Mouse (Mus musculus): ENCODE results near the gene Alad.
"Not testable (repeated sequence)": the region's sequence is repeated elsewhere in the genome, so short reads cannot be mapped to it uniquely, and the experiment has no call there.

The Alad gene

DNA sequence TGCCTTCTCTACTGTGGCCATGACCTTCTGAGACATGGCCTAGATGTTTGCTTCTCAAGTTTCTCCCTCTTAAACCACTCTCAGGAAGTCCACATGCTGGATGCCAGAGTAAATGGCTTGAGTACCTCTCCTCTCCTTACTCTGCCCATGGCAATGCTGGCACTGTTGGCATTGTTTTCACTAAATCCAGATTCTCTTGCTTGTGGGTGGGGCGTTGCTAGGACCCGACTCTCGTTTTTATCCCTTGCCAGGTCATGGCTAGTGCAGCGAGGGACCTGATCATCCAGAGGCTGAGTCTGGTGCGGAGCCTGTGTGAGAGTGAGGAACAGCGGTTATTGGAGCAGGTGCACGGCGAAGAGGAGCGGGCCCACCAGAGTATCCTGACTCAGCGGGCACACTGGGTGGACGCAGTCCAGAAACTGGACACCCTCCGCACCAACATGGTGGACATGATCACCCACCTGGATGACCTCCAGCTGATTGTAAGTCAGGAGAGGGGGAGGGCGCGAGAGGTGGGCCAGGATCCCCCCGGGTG, 33.5 kb downstream of the Alad start:
- no peak for DNase-seq (ENCODE audit: low spot score in 2 of 2)

DNA sequence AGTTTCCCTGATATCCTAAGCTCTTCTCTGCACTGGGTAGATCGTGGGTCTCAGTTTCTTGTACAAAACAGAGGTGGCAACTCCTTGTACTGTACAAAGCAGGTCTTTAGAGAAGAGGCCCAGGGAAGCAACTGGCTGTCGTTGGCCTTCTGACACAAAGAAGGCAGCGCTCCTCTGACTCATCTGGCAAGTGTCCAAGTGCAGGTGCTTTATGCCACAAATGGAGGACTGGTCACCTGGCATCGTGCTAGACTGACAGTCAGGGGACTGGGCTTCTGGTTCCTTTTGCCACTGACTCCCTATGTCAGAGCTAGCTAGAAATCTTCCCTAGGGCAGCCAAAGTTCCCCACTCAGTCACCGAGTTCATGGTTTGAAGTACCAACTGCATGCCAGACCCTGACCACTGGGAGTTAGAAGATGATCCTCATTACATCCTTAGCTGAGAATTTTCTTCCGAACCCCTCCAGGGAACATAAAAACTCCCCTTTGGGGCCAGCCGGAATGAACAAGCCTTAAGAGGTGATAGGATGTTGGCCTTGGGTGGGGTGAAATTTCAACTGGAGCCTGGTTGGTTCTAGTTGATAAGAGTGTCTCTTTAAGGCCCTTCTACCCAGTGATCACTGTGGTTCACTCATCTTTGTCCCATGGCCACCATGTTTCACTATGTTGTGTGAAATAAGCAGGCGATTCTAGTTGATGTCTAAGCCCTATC, 34.1 kb downstream of the Alad start:
- DNase-seq (ENCODE audit: low spot score in 2 of 2) = no peak

DNA sequence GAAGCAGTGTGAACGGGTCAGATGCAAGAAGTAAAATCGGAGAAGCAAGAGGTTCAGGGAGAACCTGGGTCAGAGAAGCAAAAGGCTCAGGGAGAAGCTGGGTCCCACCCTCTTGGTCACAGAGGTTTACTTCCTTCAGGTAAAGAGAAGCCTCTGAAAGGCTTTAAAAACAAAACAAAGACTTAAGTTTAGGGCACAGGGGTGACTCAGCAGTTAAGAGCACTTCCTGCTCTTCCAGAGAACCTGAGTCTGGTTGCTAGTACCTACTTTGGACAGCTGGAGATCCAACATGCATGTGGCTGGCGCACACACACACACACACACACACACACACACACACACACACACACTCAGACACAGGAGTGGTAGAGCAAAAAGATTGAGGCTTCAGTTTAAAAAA, 34.8 kb downstream of the Alad start:
- no peak for DNase-seq (ENCODE audit: low spot score in 2 of 2)

DNA sequence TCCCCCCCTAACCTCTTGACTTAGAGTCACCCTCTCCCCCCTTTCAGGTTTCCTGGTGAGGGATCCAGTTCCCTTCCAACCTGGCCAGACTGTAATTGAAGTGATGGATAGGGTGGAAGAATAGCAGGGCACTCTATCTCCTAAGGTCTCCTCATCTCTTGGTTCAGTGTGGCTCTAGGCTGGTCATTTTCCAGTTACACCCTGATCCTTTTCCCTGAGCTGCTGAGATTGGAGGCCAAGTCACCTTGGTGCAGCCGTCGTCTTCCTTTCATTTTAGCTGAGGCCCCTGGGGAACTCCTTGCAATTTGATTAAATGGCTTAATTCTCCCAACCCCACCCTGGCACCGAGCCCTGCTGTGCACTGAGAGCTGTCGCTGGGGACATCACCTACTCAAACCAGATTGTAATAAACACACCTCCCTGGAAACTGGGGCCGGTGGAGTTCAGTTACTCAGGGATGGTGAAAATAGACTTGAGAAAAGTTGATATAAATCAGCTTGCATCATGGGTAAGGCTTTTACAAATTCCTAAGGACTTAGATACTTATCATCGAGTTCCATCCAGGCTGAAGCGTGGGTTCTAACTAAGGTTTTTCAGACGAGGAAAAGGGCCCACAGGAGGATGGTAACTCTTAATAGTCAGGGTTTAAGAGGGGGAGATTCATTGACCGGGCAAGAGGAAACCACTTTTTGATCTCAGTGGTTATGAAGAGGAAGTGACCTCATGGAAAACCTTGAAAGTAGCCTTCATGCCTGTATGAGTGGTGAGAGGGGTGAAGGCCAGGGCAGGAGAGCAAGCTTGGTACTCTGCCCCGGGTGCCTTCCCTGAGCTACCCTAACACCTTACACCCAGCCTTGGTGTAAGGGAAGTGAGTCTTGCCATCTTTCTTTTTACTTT, 38.8 kb downstream of the Alad start:
- no peak for DNase-seq (ENCODE audit: low spot score in 2 of 2)

DNA sequence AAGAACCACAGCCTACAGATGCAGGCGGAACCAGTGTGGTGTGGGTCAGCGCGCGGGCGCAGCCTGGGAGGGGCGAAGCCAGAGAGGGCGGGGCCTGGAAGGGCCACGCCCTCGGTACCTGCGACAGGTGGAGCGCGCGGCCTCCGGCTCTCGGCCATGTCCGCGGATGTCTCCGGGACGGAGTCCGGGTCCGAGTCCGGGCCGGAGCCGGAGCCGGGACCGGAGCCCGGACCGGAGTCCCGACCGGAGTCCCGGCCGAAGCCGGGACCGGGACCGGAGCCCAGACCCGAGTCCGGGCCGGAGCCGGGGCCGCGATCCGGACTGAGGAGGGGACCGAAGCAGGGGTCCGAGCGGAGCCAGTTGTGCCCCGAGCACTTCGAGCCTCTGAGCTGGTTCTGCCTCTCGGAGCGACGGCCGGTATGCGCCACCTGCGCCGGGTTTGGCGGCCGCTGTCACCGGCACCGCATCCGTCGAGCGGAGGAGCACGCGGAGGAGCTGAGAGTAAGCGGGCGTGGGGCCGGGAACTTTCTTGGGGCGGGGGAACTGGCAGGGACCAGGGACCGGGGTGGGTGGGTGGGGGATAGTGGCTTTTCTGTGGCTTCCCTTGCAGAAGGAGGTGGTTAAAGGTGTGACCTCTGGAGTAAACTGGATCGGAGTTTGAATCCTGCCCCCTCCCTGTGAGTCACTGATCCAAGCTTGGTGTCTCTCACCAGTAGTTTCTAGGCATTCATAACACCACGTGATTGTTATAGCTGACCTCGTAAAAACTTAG, 39.6 kb downstream of the Alad start, which contains the start of gene Bspry:
TSS of gene Bspry (plus strand) at position 117 of the 772 bp plus-strand sequence.
- DNase-seq (ENCODE audit: low spot score in 2 of 2) = no peak

DNA sequence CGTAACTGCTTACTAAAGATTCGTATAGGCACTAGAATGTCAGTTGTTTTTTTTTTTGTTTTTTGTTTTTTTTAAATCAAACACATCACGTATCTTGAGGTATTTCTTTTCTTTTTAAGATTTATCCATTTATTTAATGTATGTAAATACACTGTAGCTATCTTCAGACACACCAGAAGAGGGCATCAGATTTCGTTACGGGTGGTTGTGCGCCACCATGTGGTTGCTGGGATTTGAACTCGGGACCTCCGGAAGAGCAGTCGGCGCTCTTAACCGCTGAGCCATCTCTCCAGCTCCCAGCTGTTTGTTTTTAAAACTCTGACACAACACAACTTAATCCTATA, 40.2 kb downstream of the Alad start:
- DNase-seq (ENCODE audit: low spot score in 2 of 2) = not testable (repeated sequence)

DNA sequence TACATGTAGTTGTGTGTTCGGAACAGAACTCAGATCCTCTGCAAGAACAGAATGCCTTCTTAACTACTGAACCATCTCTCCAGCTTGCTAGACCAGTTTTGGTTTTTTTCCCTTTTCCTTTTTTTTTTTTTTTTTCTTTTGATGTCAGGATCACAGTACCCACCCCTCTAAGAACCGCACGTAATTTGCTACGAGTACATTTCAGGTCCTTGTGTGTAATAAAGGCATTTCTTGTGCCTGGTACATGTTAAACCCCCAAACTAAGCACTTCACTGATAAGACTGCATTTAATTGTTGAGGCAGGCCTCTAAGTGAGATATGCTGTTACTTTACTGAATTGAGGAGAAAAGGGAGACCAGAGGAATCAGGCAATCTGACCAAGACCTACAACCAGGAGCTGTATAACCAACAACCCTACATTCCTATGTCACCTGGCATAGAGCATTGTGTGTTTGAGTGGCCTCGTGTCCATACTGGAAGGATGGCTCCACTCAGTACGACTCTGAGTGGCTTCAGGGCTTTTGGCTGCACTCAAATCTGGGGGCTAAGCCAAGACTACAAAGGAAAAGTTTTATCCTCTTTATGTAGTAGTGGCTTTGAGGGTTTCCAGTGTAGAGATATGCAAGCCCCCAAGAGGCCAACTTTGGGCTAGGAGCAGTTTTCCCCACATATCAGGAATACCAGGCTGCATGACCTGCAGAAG, 42.0 kb downstream of the Alad start:
- DNase-seq (ENCODE audit: low spot score in 2 of 2) = no peak

DNA sequence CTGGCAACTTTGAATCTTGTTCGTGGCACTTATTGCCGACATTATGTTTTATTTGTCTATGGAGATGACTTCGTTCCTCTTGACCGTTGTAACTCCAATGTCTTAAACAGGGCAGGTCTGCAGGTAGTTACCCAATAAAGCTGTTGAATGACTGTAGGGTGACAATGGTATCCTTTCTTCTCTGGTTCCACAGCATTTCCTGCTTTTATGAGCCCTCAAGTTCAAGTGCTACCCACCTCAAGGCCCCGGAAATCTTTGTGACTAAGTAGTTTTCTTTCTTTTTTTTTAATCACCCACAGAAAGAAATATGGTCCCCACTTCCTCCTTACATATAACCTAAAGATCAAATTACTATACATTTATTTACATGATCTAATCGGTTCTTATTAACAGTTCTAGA, 43.9 kb downstream of the Alad start:
- DNase-seq (ENCODE audit: low spot score in 2 of 2) = no peak

DNA sequence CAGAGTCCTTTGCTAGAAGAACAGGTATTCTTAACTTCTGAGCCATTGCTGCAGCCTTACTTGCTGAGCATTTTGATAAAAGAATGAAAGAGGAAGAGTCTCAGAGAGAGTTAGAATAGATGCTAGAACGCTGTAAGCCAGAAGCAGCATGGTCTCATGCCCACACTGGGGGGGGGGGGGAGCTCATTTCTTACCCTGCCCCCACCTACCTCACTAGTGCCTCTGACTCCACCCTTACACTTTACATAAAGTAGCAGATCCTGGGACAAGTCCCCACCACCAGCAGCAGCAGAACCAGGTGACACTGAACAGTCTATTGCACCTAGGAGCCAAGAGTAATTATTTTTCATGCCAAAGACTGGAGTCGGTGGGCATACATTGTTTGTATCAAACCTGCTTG, 44.6 kb downstream of the Alad start:
- DNase-seq (ENCODE audit: low spot score in 2 of 2) = no peak

DNA sequence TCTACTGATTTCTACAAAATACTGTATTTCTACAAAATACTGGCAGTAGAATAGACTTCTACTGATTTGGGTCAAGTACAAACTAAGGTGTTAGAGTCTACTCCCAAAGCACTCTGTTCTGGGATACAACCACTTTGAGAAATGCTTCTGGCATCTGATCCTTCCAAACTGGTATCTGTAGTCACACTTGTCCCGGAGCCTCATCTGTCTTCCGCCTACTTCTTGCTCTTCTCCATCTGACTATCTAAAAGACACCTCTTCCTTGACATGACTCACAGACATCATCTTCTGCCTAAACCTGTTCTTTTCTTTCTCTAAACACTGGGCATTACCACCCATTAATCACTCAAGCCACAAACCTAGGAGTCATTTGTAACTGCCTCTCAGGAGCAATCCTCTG, 47.6 kb downstream of the Alad start:
- DNase-seq (ENCODE audit: low spot score in 2 of 2) = peak in 1 of 2 experiments; percentile 35

DNA sequence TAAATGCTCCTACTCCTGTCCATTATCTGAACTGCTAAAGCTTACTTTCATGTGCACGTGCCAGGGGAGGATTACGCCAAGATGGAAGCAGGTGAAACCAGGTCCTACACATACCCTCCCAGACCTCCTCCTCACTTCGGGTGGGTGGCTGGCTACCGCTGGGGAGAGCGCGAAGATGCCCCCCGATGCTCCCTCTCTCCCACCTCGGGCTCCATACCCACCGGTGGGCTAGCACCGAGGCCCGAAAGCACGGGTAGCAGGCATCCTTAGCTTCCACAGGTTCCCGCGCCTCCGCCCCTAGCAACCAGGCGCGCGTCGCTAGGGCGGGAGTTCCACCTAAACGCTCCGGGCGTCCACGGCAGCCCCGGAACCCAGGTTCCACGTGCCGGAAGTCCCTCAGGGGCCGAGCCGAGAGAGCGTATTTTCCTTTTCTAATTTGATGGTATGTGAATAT, 49.1 kb downstream of the Alad start, which contains the start of gene Wdr31:
TSS of gene Wdr31 (minus strand) at position 299 of the 454 bp plus-strand sequence.
- peak; percentile 14 to 84 for DNase-seq (ENCODE audit: low spot score in 2 of 2)

DNA sequence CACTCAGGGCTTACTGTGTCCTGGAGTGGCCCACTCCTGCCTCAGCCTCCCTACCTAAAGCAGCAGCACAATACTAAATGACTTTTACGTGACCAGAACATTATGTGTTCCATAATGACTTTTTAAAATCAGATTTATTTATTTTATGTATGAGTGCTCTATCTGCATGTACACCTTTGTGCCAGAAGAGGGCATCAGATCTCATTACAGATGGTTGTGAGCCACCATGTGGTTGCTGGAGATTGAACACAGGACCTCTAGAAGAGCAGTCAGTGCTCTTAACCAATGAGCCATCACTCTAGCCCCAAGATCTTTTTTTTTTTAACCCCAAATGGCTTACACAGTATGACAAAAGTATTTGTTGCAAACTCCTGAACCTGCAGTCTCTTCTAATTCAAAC, 51.6 kb downstream of the Alad start:
- DNase-seq (ENCODE audit: low spot score in 2 of 2) = no peak

DNA sequence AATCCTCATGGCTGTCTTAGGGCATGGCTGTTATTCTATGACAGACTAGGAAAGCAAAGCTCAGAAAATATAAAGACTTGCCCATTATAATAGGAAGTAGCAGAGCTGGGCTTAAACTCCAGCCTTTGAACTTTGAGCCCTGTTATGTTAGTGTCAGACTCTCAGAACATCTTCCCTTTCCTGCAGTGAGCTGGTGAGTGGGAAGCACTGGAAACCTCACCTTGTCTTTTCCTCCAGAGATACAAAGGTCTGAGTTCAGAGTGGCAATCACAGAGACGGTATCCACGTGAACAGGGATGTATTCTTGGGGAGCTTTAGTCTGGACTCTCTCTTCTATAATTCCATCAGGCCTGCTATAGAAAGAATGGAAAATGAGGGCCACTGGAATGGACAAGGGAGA, 56.6 kb downstream of the Alad start:
- no peak for DNase-seq (ENCODE audit: low spot score in 2 of 2)

DNA sequence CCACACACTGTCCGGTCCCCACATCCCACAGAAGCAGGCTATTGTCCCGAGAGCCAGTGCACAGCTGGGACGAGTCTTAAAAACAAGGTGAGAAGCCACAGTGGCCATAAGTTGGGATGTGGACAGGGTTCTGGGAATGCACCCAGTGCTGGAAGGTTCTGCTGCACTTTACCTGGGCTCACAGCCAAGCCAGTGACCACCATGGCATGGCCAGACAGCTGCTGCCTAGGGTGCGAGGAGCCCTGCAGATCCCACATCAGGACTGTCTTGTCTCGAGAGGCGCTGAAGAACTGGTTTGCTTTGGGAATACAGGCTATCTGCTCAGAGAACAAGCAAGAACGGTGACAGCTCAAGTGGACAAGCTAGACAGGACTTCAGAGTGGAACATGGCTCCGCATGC, 59.4 kb downstream of the Alad start:
- no peak for DNase-seq (ENCODE audit: low spot score in 2 of 2)

Data from left cerebral cortex, adult 9 months (tissue).